Mouse (Mus musculus) thymus, postnatal 14 days (tissue): ENCODE data around the gene Klf9.
"Not testable (repeated sequence)": the region's sequence is repeated elsewhere in the genome, so short reads cannot be mapped to it uniquely, and the experiment has no call there.

Experiments
- DNase-seq: peaks from one replicate; pipeline ENCODE4 v3.0.0; 2021

Gene Klf9

GRCm38 (mm10) chr19:23141391-23142281 lies 610 bp downstream of the Klf9 start:
- DNase-seq = peak; percentile 16

GRCm38 (mm10) chr19:23142427-23143073 lies 1.5 kb downstream of the Klf9 start:
- DNase-seq = no peak

- DNase-seq = no peak
Measured at GRCm38 (mm10) chr19:23143074-23143445, 2.0 kb downstream of the Klf9 start.

- DNase-seq = no peak
Measured at GRCm38 (mm10) chr19:23143541-23143940, 2.5 kb downstream of the Klf9 start.

- no peak for DNase-seq
Measured at GRCm38 (mm10) chr19:23144031-23144430, 3.0 kb downstream of the Klf9 start.

- no peak for DNase-seq
Measured at GRCm38 (mm10) chr19:23145146-23145545, 4.1 kb downstream of the Klf9 start.

- not testable (repeated sequence) for DNase-seq
Measured at GRCm38 (mm10) chr19:23145575-23145974, 4.5 kb downstream of the Klf9 start.

GRCm38 (mm10) chr19:23146409-23146861 lies 5.4 kb downstream of the Klf9 start:
- DNase-seq = no peak

- DNase-seq = no peak
Measured at GRCm38 (mm10) chr19:23147026-23147966, 6.3 kb downstream of the Klf9 start.

- DNase-seq = no peak
Measured at GRCm38 (mm10) chr19:23149465-23150410, 8.7 kb downstream of the Klf9 start.

- no peak for DNase-seq
Measured at GRCm38 (mm10) chr19:23150556-23151265, 9.7 kb downstream of the Klf9 start.

GRCm38 (mm10) chr19:23151651-23152070 lies 10.6 kb downstream of the Klf9 start:
- peak; percentile 49 for DNase-seq

- DNase-seq = no peak
Measured at GRCm38 (mm10) chr19:23152201-23152640, 11.2 kb downstream of the Klf9 start.

- DNase-seq = no peak
Measured at GRCm38 (mm10) chr19:23152771-23153605, 12.0 kb downstream of the Klf9 start.

GRCm38 (mm10) chr19:23153606-23154127 lies 12.6 kb downstream of the Klf9 start:
- DNase-seq = no peak

- no peak for DNase-seq
Measured at GRCm38 (mm10) chr19:23159780-23160395, 18.9 kb downstream of the Klf9 start.

- no peak for DNase-seq
Measured at GRCm38 (mm10) chr19:23162387-23162809, 21.4 kb downstream of the Klf9 start.

GRCm38 (mm10) chr19:23162877-23163276 lies 21.9 kb downstream of the Klf9 start:
- DNase-seq = no peak

- no peak for DNase-seq
Measured at GRCm38 (mm10) chr19:23163361-23163760, 22.3 kb downstream of the Klf9 start.
